Mouse (Mus musculus) midbrain, embryonic 10.5 days (tissue): ENCODE measurements around the gene Ccdc18. TPM values are rescaled to one million over a fixed set of nuclear protein-coding genes. Genes with fewer than 3 reads are reported as not detected.
"Not testable (repeated sequence)": the region's sequence is repeated elsewhere in the genome, so short reads cannot be mapped to it uniquely, and the experiment has no call there.

ENCODE experiments used
- DNase-seq: peaks from one replicate; pipeline ENCODE4 v3.0.0-alpha.2; 2017; ENCODE audit warnings: low spot score
- H3K27ac ChIP-seq: fragments of 300-500 bp; sonication (generic); replicated peaks from 2 replicates; pipeline ENCODE4 v1.5.1; 2016; ENCODE audit warnings: mild to moderate bottlenecking
- H3K27me3 ChIP-seq: fragments of 300-500 bp; sonication (generic); 2 replicates; pipeline ENCODE4 v1.6.1; 2016; ENCODE audit warnings: low read depth, mild to moderate bottlenecking; ENCODE audit not compliant: poor library complexity, severe bottlenecking
- H3K36me3 ChIP-seq: fragments of 300-500 bp; sonication (generic); 2 replicates; pipeline ENCODE4 v1.6.1; 2016; ENCODE audit warnings: mild to moderate bottlenecking, moderate library complexity
- H3K4me1 ChIP-seq: fragments of 300-500 bp; sonication (generic); 2 replicates; pipeline ENCODE4 v1.6.1; 2016
- H3K4me3 ChIP-seq: fragments of 300-500 bp; sonication (generic); 2 replicates; pipeline ENCODE4 v1.5.1; 2016; ENCODE audit warnings: mild to moderate bottlenecking, moderate library complexity
- H3K9me3 ChIP-seq: fragments of 300-500 bp; sonication (generic); replicated peaks from 2 replicates; pipeline ENCODE4 v1.6.1; 2016; ENCODE audit warnings: mild to moderate bottlenecking
- WGBS: fragments of 180-500 bp; shearing (Covaris S2); methylation state at CpG from one replicate; pipeline ENCODE4 v1.1.7; 2016; 5-methylcytosine and 5-hydroxymethylcytosine counted together
- polyA plus RNA-seq: library from polyadenylated mRNA; unstranded; fragments of >200 nt; fragmentation: Nextera tagmentation; extraction: Ambion mirVana; gene quantifications from 2 replicates; pipeline ENCODE4 v1.2.1, GENCODE M21; 2016

The Ccdc18 gene
- polyA plus RNA-seq, 1 experiment from 2014 or later = 10.1 TPM

- Histone ChIP-seq H3K36me3 (no peaks in the 10 kb centered on the region), H3K27me3 (no peaks in the 10 kb centered on the region), H3K27ac (no peak overlapping the region), H3K9me3 (no peaks in the 10 kb centered on the region), H3K4me1 (no peaks in the 10 kb centered on the region), H3K4me3 (no peak overlapping the region)
- 92% methylated on average over 2 of the region's 2 CpGs for WGBS
- no peak for DNase-seq
Measured at GRCm38 (mm10) chr5:108184050-108184449, 51.4 kb downstream of the Ccdc18 start.

- Histone ChIP-seq H3K4me1 (no peaks in the 10 kb centered on the region), H3K4me3 (no peak overlapping the region), H3K27me3 (no peaks in the 10 kb centered on the region), H3K9me3 (no peaks in the 10 kb centered on the region), H3K27ac (no peak overlapping the region), H3K36me3 (no peaks in the 10 kb centered on the region)
- DNase-seq = no peak
Measured at GRCm38 (mm10) chr5:108188967-108189366, 56.3 kb downstream of the Ccdc18 start.

- Histone ChIP-seq H3K27me3 (no peaks in the 10 kb centered on the region), H3K36me3 (peaks cover 4% of the 10 kb centered on the region; the same call in 1 of the 2 replicates), H3K4me1 (no peaks in the 10 kb centered on the region), H3K9me3 (no peaks in the 10 kb centered on the region), H3K27ac (no peak overlapping the region), H3K4me3 (no peak overlapping the region)
- no peak for DNase-seq
Measured at GRCm38 (mm10) chr5:108206008-108206407, 73.3 kb downstream of the Ccdc18 start.

GRCm38 (mm10) chr5:108211512-108211911 is 78.8 kb downstream of the Ccdc18 start:
- Histone ChIP-seq H3K27me3 (no peaks in the 10 kb centered on the region), H3K9me3 (no peaks in the 10 kb centered on the region), H3K4me1 (no peaks in the 10 kb centered on the region), H3K4me3 (no peak overlapping the region), H3K27ac (no peak overlapping the region), H3K36me3 (peaks cover 4% of the 10 kb centered on the region; the same call in 1 of the 2 replicates)
- DNase-seq = no peak
- WGBS = 92% methylated on average over 4 of the region's 4 CpGs

GRCm38 (mm10) chr5:108214928-108215327 is 82.3 kb downstream of the Ccdc18 start:
- no peaks in the 10 kb centered on the region for H3K4me1 ChIP-seq
- no peak overlapping the region for H3K4me3 ChIP-seq
- no peaks in the 10 kb centered on the region for H3K27me3 ChIP-seq
- WGBS = 90% methylated on average over 2 of the region's 2 CpGs
- no peak for DNase-seq
- H3K9me3 ChIP-seq = no peaks in the 10 kb centered on the region
- H3K27ac ChIP-seq = no peak overlapping the region
- peaks cover 3% of the 10 kb centered on the region; the same call in 1 of the 2 replicates for H3K36me3 ChIP-seq

- Histone ChIP-seq H3K4me1 (no peaks in the 10 kb centered on the region), H3K36me3 (peaks cover 3% of the 10 kb centered on the region; the same call in 1 of the 2 replicates), H3K27ac (no peak overlapping the region), H3K4me3 (no peak overlapping the region), H3K9me3 (no peaks in the 10 kb centered on the region), H3K27me3 (no peaks in the 10 kb centered on the region)
- DNase-seq = no peak
Measured at GRCm38 (mm10) chr5:108224077-108224476, 91.4 kb downstream of the Ccdc18 start.

GRCm38 (mm10) chr5:108226159-108226558 is 93.5 kb downstream of the Ccdc18 start:
- Histone ChIP-seq H3K4me1 (no peaks in the 10 kb centered on the region), H3K4me3 (no peak overlapping the region), H3K27ac (no peak overlapping the region), H3K9me3 (no peaks in the 10 kb centered on the region), H3K36me3 (no peaks in the 10 kb centered on the region), H3K27me3 (no peaks in the 10 kb centered on the region)
- DNase-seq = no peak

- Histone ChIP-seq H3K4me1 (no peaks in the 10 kb centered on the region), H3K36me3 (no peaks in the 10 kb centered on the region), H3K9me3 (no peaks in the 10 kb centered on the region), H3K27ac (no peak overlapping the region), H3K27me3 (no peaks in the 10 kb centered on the region), H3K4me3 (no peak overlapping the region)
- 80% methylated on average over 3 of the region's 3 CpGs for WGBS
- no peak for DNase-seq
Measured at GRCm38 (mm10) chr5:108246314-108246765, 113.7 kb downstream of the Ccdc18 start.

GRCm38 (mm10) chr5:108250033-108250432 is 117.4 kb downstream of the Ccdc18 start:
- 75% methylated on average over 2 of the region's 2 CpGs for WGBS
- Histone ChIP-seq H3K4me1 (no peaks in the 10 kb centered on the region), H3K27ac (no peak overlapping the region), H3K27me3 (no peaks in the 10 kb centered on the region), H3K36me3 (no peaks in the 10 kb centered on the region), H3K9me3 (no peaks in the 10 kb centered on the region), H3K4me3 (no peak overlapping the region)
- DNase-seq = no peak

GRCm38 (mm10) chr5:108255259-108255658 is 122.6 kb downstream of the Ccdc18 start:
- H3K27me3 ChIP-seq = no peaks in the 10 kb centered on the region
- WGBS = 87% methylated on average over 5 of the region's 5 CpGs
- no peak overlapping the region for H3K4me3 ChIP-seq
- H3K4me1 ChIP-seq = no peaks in the 10 kb centered on the region
- DNase-seq = no peak
- H3K27ac ChIP-seq = no peak overlapping the region
- no peaks in the 10 kb centered on the region for H3K9me3 ChIP-seq
- no peaks in the 10 kb centered on the region for H3K36me3 ChIP-seq

GRCm38 (mm10) chr5:108262722-108263121 is 130.0 kb downstream of the Ccdc18 start:
- no peaks in the 10 kb centered on the region for H3K36me3 ChIP-seq
- no peak for DNase-seq
- no peaks in the 10 kb centered on the region for H3K9me3 ChIP-seq
- no peak overlapping the region for H3K27ac ChIP-seq
- H3K4me1 ChIP-seq = peaks cover under 1% of the 10 kb centered on the region
- no peaks in the 10 kb centered on the region for H3K27me3 ChIP-seq
- WGBS = 55% methylated on average over 4 of the region's 4 CpGs
- no peak overlapping the region for H3K4me3 ChIP-seq

GRCm38 (mm10) chr5:108263785-108264184 is 131.1 kb downstream of the Ccdc18 start:
- WGBS = 76% methylated on average over 1 of the region's 1 CpGs
- not testable (repeated sequence) for DNase-seq

GRCm38 (mm10) chr5:108266990-108267389 is 134.3 kb downstream of the Ccdc18 start:
- Histone ChIP-seq H3K27ac (no peak overlapping the region), H3K4me3 (no peak overlapping the region), H3K36me3 (peaks cover 2% of the 10 kb centered on the region; the same call in 1 of the 2 replicates), H3K9me3 (no peaks in the 10 kb centered on the region), H3K27me3 (no peaks in the 10 kb centered on the region), H3K4me1 (peaks cover 26% of the 10 kb centered on the region)
- no peak for DNase-seq

More at GRCm38 (mm10) chr5:108263785-108264184, 131.1 kb downstream of the Ccdc18 start:
- H3K4me1 ChIP-seq, H3K4me3 ChIP-seq, H3K36me3 ChIP-seq, H3K27me3 ChIP-seq, H3K27ac ChIP-seq, H3K9me3 ChIP-seq: not testable (repeated sequence)
